Mouse (Mus musculus) cortical plate, adult 2 months (tissue): ENCODE data around the gene Akirin1.

Source experiments
- CTCF ChIP-seq: fragments of 200-500 bp; IDR thresholded peaks from 2 replicates; pipeline ENCODE4 v1.5.1; 2011; ENCODE audit warnings: mild to moderate bottlenecking, control low read depth, low read length; ENCODE audit not compliant: insufficient read depth; ENCODE audit errors: extremely low read depth
- POLR2A ChIP-seq: fragments of 200-500 bp; IDR thresholded peaks from 2 replicates; pipeline ENCODE4 v1.6.1; 2011; ENCODE audit warnings: mild to moderate bottlenecking, low read length, control low read depth; ENCODE audit not compliant: insufficient read depth; ENCODE audit errors: extremely low read depth

- TF ChIP-seq POLR2A (no peak), CTCF (no peak)
Measured at GRCm38 (mm10) chr4:123793136-123793535, 43.0 kb upstream of the Akirin1 start.
